Mouse (Mus musculus) kidney, adult 2 months (tissue): ENCODE results near the gene Foxo6. TPM values are rescaled to one million over a fixed set of nuclear protein-coding genes. Genes with fewer than 3 reads are reported as not detected.

ENCODE experiments used
- DNase-seq: peaks from one replicate; pipeline ENCODE4 v3.0.0; 2021
- H3K27ac ChIP-seq: fragments of 200-500 bp; 2 replicates; pipeline ENCODE4 v1.5.1; 2012; ENCODE audit warnings: low read depth, low read length, control low read depth, inconsistent platforms; ENCODE audit not compliant: insufficient read depth
- H3K27me3 ChIP-seq: fragments of 200-500 bp; replicated peaks from 2 replicates; pipeline ENCODE4 v1.6.1; 2012; ENCODE audit warnings: mild to moderate bottlenecking, moderate library complexity, low read length, inconsistent platforms; ENCODE audit not compliant: control insufficient read depth, insufficient read depth
- H3K36me3 ChIP-seq: fragments of 200-500 bp; 2 replicates; pipeline ENCODE4 v1.6.1; 2012; ENCODE audit warnings: mild to moderate bottlenecking, moderate library complexity, low read length, inconsistent platforms; ENCODE audit not compliant: control insufficient read depth, insufficient read depth
- H3K4me1 ChIP-seq: fragments of 200-500 bp; 2 replicates; pipeline ENCODE4 v1.6.1; 2011; ENCODE audit warnings: low read length; ENCODE audit not compliant: control insufficient read depth, insufficient read depth
- H3K4me3 ChIP-seq: fragments of 200-500 bp; 2 replicates; pipeline ENCODE4 v1.5.1; 2011; ENCODE audit warnings: mild to moderate bottlenecking, low read depth, low read length, control low read depth; ENCODE audit not compliant: insufficient read depth
- CTCF ChIP-seq: fragments of 200-500 bp; conservative IDR thresholded peaks from 2 replicates; pipeline ENCODE4 v1.5.1; 2011; ENCODE audit warnings: low read depth, mild to moderate bottlenecking, control low read depth, low read length, moderate library complexity, mixed read lengths; ENCODE audit not compliant: insufficient read depth, insufficient read length
- POLR2A ChIP-seq: fragments of 200-500 bp; IDR thresholded peaks from one replicate; pipeline ENCODE4 v1.6.1; 2011; ENCODE audit warnings: low read depth, low read length, control low read depth
- WGBS: fragments of 180-500 bp; shearing (Covaris S2); methylation state at CpG from one replicate; pipeline ENCODE4 v1.1.7; 2018; 5-methylcytosine and 5-hydroxymethylcytosine counted together
- polyA plus RNA-seq: library from polyadenylated mRNA; depleted of rRNA; stranded (reverse); fragments of >200 nt; gene quantifications from 2 replicates; pipeline ENCODE4 v1.2.3, GENCODE M21; 2012; rRNA removed

Gene Foxo6
- polyA plus RNA-seq, 1 experiment: 0.61 TPM

- Histone ChIP-seq H3K36me3 (no peaks in the 10 kb centered on the region), H3K27me3 (no peaks in the 10 kb centered on the region), H3K4me3 (no peak overlapping the region), H3K27ac (no peak overlapping the region), H3K4me1 (no peaks in the 10 kb centered on the region)
- DNase-seq: no peak
- 76% methylated on average over 4 of the region's 4 CpGs for WGBS
- TF ChIP-seq POLR2A: no peak
- TF ChIP-seq CTCF: no peak
These were observed 60.5 kb downstream of the Foxo6 start for GRCm38 (mm10) chr4:120226682-120227081.

- WGBS: 50% methylated on average over 6 of the region's 6 CpGs
- Histone ChIP-seq H3K4me1 (no peaks in the 10 kb centered on the region), H3K27me3 (no peaks in the 10 kb centered on the region), H3K27ac (no peak overlapping the region), H3K36me3 (no peaks in the 10 kb centered on the region), H3K4me3 (no peak overlapping the region)
- TF ChIP-seq CTCF (peak; percentile 91), POLR2A (no peak)
- DNase-seq: peak; percentile 63
These were observed 61.9 kb downstream of the Foxo6 start for GRCm38 (mm10) chr4:120225135-120225780.

GRCm38 (mm10) chr4:120223805-120224204 is 63.3 kb downstream of the Foxo6 start:
- peak; percentile 32 for DNase-seq
- H3K4me1 ChIP-seq: no peaks in the 10 kb centered on the region
- 73% methylated on average over 6 of the region's 6 CpGs for WGBS
- H3K27me3 ChIP-seq: no peaks in the 10 kb centered on the region
- H3K27ac ChIP-seq: no peak overlapping the region
- H3K4me3 ChIP-seq: no peak overlapping the region
- no peaks in the 10 kb centered on the region for H3K36me3 ChIP-seq
- no peak for TF ChIP-seq CTCF
- TF ChIP-seq POLR2A: no peak

- Histone ChIP-seq H3K4me3 (no peak overlapping the region), H3K4me1 (no peaks in the 10 kb centered on the region), H3K27ac (no peak overlapping the region), H3K36me3 (no peaks in the 10 kb centered on the region), H3K27me3 (no peaks in the 10 kb centered on the region)
- no peak for DNase-seq
- TF ChIP-seq POLR2A (no peak), CTCF (no peak)
- WGBS: 65% methylated on average over 7 of the region's 7 CpGs
These were observed 63.9 kb downstream of the Foxo6 start for GRCm38 (mm10) chr4:120223108-120223745.

GRCm38 (mm10) chr4:120221708-120222107 is 65.4 kb downstream of the Foxo6 start:
- TF ChIP-seq POLR2A (no peak), CTCF (no peak)
- Histone ChIP-seq H3K27me3 (no peaks in the 10 kb centered on the region), H3K4me1 (no peaks in the 10 kb centered on the region), H3K36me3 (no peaks in the 10 kb centered on the region), H3K4me3 (no peak overlapping the region), H3K27ac (no peak overlapping the region)
- no peak for DNase-seq
- WGBS: 65% methylated on average over 6 of the region's 6 CpGs

- no peaks in the 10 kb centered on the region for H3K4me1 ChIP-seq
- H3K4me3 ChIP-seq: no peak overlapping the region
- no peak overlapping the region for H3K27ac ChIP-seq
- no peaks in the 10 kb centered on the region for H3K27me3 ChIP-seq
- 78% methylated on average over 9 of the region's 9 CpGs for WGBS
- H3K36me3 ChIP-seq: no peaks in the 10 kb centered on the region
- DNase-seq: no peak
- no peak for TF ChIP-seq POLR2A
- no peak for TF ChIP-seq CTCF
These were observed 68.3 kb downstream of the Foxo6 start for GRCm38 (mm10) chr4:120218878-120219277.

Other genes starting within 250 kb of the Foxo6 start
- gene AL607142.1, start 222.4 kb downstream of the Foxo6 start, polyA plus RNA-seq: not detected in 2 replicates
- not detected in 2 replicates for gene Edn2, start 126.1 kb downstream of the Foxo6 start, polyA plus RNA-seq
- 28.1 and 30.0 TPM in 2 replicates for gene Scmh1, start 117.9 kb upstream of the Foxo6 start, polyA plus RNA-seq
- gene Slfnl1, start 244.9 kb upstream of the Foxo6 start, polyA plus RNA-seq: 0.15 and 0.31 TPM in 2 replicates